Mouse (Mus musculus) retina, adult 2 months (tissue): ENCODE measurements around the gene Ankef1.

Source experiments
- DNase-seq: peaks from one replicate; pipeline ENCODE4 v3.0.0-alpha.2; 2012; ENCODE audit warnings: low read depth, low spot score

Ankef1 gene

DNA sequence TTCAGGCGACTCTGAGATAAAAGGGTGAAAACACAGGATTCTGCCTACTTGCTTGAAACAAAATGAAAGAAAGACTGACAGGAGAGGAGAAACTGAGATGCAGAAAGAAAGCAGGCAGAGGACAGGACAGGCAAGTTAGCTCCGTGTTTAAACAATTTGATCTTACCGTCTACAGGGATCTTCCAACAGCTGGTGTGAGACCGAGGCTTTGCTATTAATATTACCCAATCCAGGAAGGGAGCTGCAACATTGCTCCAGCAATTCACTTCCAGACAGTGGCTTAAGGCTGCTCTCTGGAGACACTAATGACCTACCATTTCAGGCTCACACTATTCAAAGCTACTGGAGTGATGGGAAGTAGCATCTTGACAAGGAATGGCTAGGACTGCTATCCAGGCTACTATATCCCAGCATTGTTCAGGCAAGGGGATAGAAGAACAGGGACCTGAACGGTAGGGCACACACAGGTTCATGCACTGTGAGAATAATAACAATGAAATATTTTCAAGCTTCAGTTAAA lies 99.0 kb downstream of the Ankef1 start:
- no peak for DNase-seq

DNA sequence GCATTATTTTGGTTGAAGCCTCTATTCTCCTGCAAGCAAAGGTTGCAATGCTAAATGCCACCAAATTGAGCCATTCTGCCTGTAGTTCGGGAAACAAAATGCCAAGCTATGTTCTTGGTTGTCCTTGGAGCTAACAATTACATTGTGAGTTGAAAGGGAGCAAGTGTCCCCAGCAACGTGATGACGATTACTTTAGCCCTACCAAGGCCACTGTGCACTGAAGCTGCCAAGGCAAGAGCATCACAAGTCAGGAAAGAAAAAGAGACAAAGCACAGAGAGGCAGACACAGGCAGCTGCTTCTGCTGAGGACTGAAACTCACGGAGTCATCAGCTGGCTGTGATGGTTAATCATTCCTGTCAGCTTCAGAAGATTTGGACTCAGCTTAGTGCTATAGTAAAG lies 99.5 kb downstream of the Ankef1 start:
- no peak for DNase-seq
